Mouse (Mus musculus): Measurements from ENCODE around the gene Atg13. TPM values are rescaled to one million over a fixed set of nuclear protein-coding genes. Genes with fewer than 3 reads are reported as not detected.

Atg13 gene
- total RNA-seq, 2 experiments from 2014 or later, result 33.5 to 64.5 TPM

Other genes with a start within 250 kb of the Atg13 start
- 10 to 100 TPM; 32.6 to 35.1 TPM for gene Ckap5, start 183.8 kb downstream of the Atg13 start, total RNA-seq (2021)
- under 1 TPM in 1 of 2 experiments, not detected in 1; 0.50 TPM for gene F2, start 74.2 kb downstream of the Atg13 start, total RNA-seq (2021)
- 10 to 100 TPM; 10.4 to 13.2 TPM for gene Zfp408, start 60.8 kb downstream of the Atg13 start, total RNA-seq (2021)
- gene Arhgap1, start 60.7 kb downstream of the Atg13 start, total RNA-seq (2021), result 10 to 100 TPM; 53.3 to 58.3 TPM
- gene Harbi1, start 276 bp upstream of the Atg13 start, total RNA-seq (2021), result 1 to 10 TPM; 6.3 to 8.6 TPM
- 10 to 100 TPM; 32.1 to 34.2 TPM for gene Ambra1, start 19.6 kb upstream of the Atg13 start, total RNA-seq (2021)
- 1 to 10 TPM; 3.7 to 4.6 TPM for gene Chrm4, start 216.7 kb upstream of the Atg13 start, total RNA-seq (2021)
- 1 to 10 TPM; 7.2 to 7.8 TPM for gene Mdk, start 221.7 kb upstream of the Atg13 start, total RNA-seq (2021)
- gene Gm9821, start 235.1 kb upstream of the Atg13 start, total RNA-seq (2021), result not detected